Mouse (Mus musculus) heart, postnatal 0 days (tissue): ENCODE measurements around the gene Gm49027.

ENCODE experiments used
- CTCF ChIP-seq: IDR thresholded peaks from 2 replicates; pipeline ENCODE4 v1.5.1; 2016; ENCODE audit warnings: antibody characterized with exemption, control low read depth, low read depth
- EP300 ChIP-seq: IDR thresholded peaks from 2 replicates; pipeline ENCODE4 v1.6.1; 2016; ENCODE audit warnings: antibody characterized with exemption, low read depth

- TF ChIP-seq CTCF (no peak), EP300 (no peak)
Measured at GRCm38 (mm10) chr5:123533801-123534200, 8.5 kb upstream of the Gm49027 start.
